Mouse (Mus musculus): ENCODE measurements around the gene Chd8. TPM values are rescaled to one million over a fixed set of nuclear protein-coding genes. Genes with fewer than 3 reads are reported as not detected.
A peak's percentile ranks its signal among the peaks of the same experiment; 100 is the strongest.

Gene Chd8
- polyA plus RNA-seq, 1 experiment from 2014 or later: 27.5 TPM

- Histone ChIP-seq H3K27ac (ENCODE audit: low read length) (no peak overlapping the region), H3K9ac (replicated peaks; ENCODE audit: low read length) (no peak overlapping the region), H3K9me3 (ENCODE audit: low read length) (no peaks in the 10 kb centered on the region), H3K27me3 (ENCODE audit: insufficient read depth, low read length) (no peaks in the 10 kb centered on the region), H3K4me1 (ENCODE audit: insufficient read depth, low read length) (peaks cover 13% of the 10 kb centered on the region), H3K4me3 (ENCODE audit: low read length) (no peak overlapping the region), H3K4me2 (replicated peaks; ENCODE audit: low read depth, low read length) (no peak overlapping the region), H3K36me3 (ENCODE audit: insufficient read depth, low read length) (0 out of 2 replicates have a peak, but pooled peaks cover 5% of the 10 kb centered on the region)
- ATAC-seq (ENCODE audit: low FRiP score, low TSS enrichment): no peak
- WGBS: 95% methylated on average over 4 of the region's 4 CpGs
Observed at GRCm38 (mm10) chr14:52277210-52277609, 19.6 kb upstream of the Chd8 start.

- ATAC-seq (ENCODE audit: low FRiP score, low TSS enrichment): no peak
- no peaks in the 10 kb centered on the region for H3K4me1 ChIP-seq (ENCODE audit: insufficient read depth, low read length)
- H3K27ac ChIP-seq (ENCODE audit: low read length): no peak overlapping the region
- H3K4me3 ChIP-seq (ENCODE audit: low read length): no peak overlapping the region
- H3K9ac ChIP-seq (replicated peaks; ENCODE audit: low read length): no peak overlapping the region
- H3K36me3 ChIP-seq (ENCODE audit: insufficient read depth, low read length): 0 out of 2 replicates have a peak, but pooled peaks cover 5% of the 10 kb centered on the region
- H3K27me3 ChIP-seq (ENCODE audit: insufficient read depth, low read length): no peaks in the 10 kb centered on the region
- 65% methylated on average over 3 of the region's 3 CpGs for WGBS
- H3K9me3 ChIP-seq (ENCODE audit: low read length): no peaks in the 10 kb centered on the region
- no peak overlapping the region for H3K4me2 ChIP-seq (replicated peaks; ENCODE audit: low read depth, low read length)
Observed at GRCm38 (mm10) chr14:52272781-52273180, 15.2 kb upstream of the Chd8 start.

- Histone ChIP-seq H3K4me1 (ENCODE audit: insufficient read depth, low read length) (peaks cover 17% of the 10 kb centered on the region), H3K27ac (ENCODE audit: low read length) (peak overlapping the region; percentile 94), H3K9me3 (ENCODE audit: low read length) (no peaks in the 10 kb centered on the region), H3K4me2 (replicated peaks; ENCODE audit: low read depth, low read length) (peak overlapping the region; percentile 66), H3K36me3 (ENCODE audit: insufficient read depth, low read length) (0 out of 2 replicates have a peak, but pooled peaks cover 3% of the 10 kb centered on the region), H3K9ac (replicated peaks; ENCODE audit: low read length) (peak overlapping the region; percentile 90), H3K27me3 (ENCODE audit: insufficient read depth, low read length) (no peaks in the 10 kb centered on the region), H3K4me3 (ENCODE audit: low read length) (peak overlapping the region; percentile 81)
- ATAC-seq (ENCODE audit: low FRiP score, low TSS enrichment): no peak
- 6% methylated on average over 18 of the region's 18 CpGs for WGBS
Observed at GRCm38 (mm10) chr14:52256311-52257175, 1.0 kb downstream of the Chd8 start.

GRCm38 (mm10) chr14:52246129-52246528 is 11.5 kb downstream of the Chd8 start:
- WGBS: 77% methylated on average over 4 of the region's 4 CpGs
- H3K27me3 ChIP-seq (ENCODE audit: insufficient read depth, low read length): no peaks in the 10 kb centered on the region
- H3K4me1 ChIP-seq (ENCODE audit: insufficient read depth, low read length): peaks cover 22% of the 10 kb centered on the region
- no peak overlapping the region for H3K9ac ChIP-seq (replicated peaks; ENCODE audit: low read length)
- no peak overlapping the region for H3K4me3 ChIP-seq (ENCODE audit: low read length)
- H3K36me3 ChIP-seq (ENCODE audit: insufficient read depth, low read length): no peaks in the 10 kb centered on the region
- H3K27ac ChIP-seq (ENCODE audit: low read length): no peak overlapping the region
- H3K9me3 ChIP-seq (ENCODE audit: low read length): no peaks in the 10 kb centered on the region
- ATAC-seq (ENCODE audit: low FRiP score, low TSS enrichment): no peak
- H3K4me2 ChIP-seq (replicated peaks; ENCODE audit: low read depth, low read length): no peak overlapping the region

GRCm38 (mm10) chr14:52244690-52245042 is 12.9 kb downstream of the Chd8 start:
- no peak; the same call in 1 of the 2 replicates for ATAC-seq (ENCODE audit: low FRiP score, low TSS enrichment)
- peak overlapping the region; percentile 73 for H3K9ac ChIP-seq (replicated peaks; ENCODE audit: low read length)
- H3K4me3 ChIP-seq (ENCODE audit: low read length): peak overlapping the region; percentile 64
- no peaks in the 10 kb centered on the region for H3K9me3 ChIP-seq (ENCODE audit: low read length)
- no peaks in the 10 kb centered on the region for H3K27me3 ChIP-seq (ENCODE audit: insufficient read depth, low read length)
- peaks cover 22% of the 10 kb centered on the region for H3K4me1 ChIP-seq (ENCODE audit: insufficient read depth, low read length)
- no peaks in the 10 kb centered on the region for H3K36me3 ChIP-seq (ENCODE audit: insufficient read depth, low read length)
- peak overlapping the region; percentile 67 for H3K4me2 ChIP-seq (replicated peaks; ENCODE audit: low read depth, low read length)
- 8% methylated on average over 7 of the region's 7 CpGs for WGBS
- peak overlapping the region; percentile 27 for H3K27ac ChIP-seq (ENCODE audit: low read length)

GRCm38 (mm10) chr14:52244041-52244689 is 13.4 kb downstream of the Chd8 start:
- peaks cover 22% of the 10 kb centered on the region for H3K4me1 ChIP-seq (ENCODE audit: insufficient read depth, low read length)
- peak overlapping the region; percentile 73 for H3K27ac ChIP-seq (ENCODE audit: low read length)
- under 1% methylated on average over 32 of the region's 32 CpGs for WGBS
- H3K36me3 ChIP-seq (ENCODE audit: insufficient read depth, low read length): no peaks in the 10 kb centered on the region
- H3K4me3 ChIP-seq (ENCODE audit: low read length): peak overlapping the region; percentile 64
- no peaks in the 10 kb centered on the region for H3K27me3 ChIP-seq (ENCODE audit: insufficient read depth, low read length)
- ATAC-seq (ENCODE audit: low FRiP score, low TSS enrichment): peak; percentile 99
- no peaks in the 10 kb centered on the region for H3K9me3 ChIP-seq (ENCODE audit: low read length)
- peak overlapping the region; percentile 76 for H3K9ac ChIP-seq (replicated peaks; ENCODE audit: low read length)
- H3K4me2 ChIP-seq (replicated peaks; ENCODE audit: low read depth, low read length): peak overlapping the region; percentile 67

GRCm38 (mm10) chr14:52236216-52236615 is 21.4 kb downstream of the Chd8 start:
- H3K9ac ChIP-seq (replicated peaks; ENCODE audit: low read length): no peak overlapping the region
- peaks cover 52% of the 10 kb centered on the region for H3K36me3 ChIP-seq (ENCODE audit: insufficient read depth, low read length)
- no peaks in the 10 kb centered on the region for H3K9me3 ChIP-seq (ENCODE audit: low read length)
- no peak overlapping the region for H3K27ac ChIP-seq (ENCODE audit: low read length)
- no peak overlapping the region for H3K4me2 ChIP-seq (replicated peaks; ENCODE audit: low read depth, low read length)
- no peak for ATAC-seq (ENCODE audit: low FRiP score, low TSS enrichment)
- H3K27me3 ChIP-seq (ENCODE audit: insufficient read depth, low read length): no peaks in the 10 kb centered on the region
- H3K4me1 ChIP-seq (ENCODE audit: insufficient read depth, low read length): no peaks in the 10 kb centered on the region
- 97% methylated on average over 1 of the region's 1 CpGs for WGBS
- H3K4me3 ChIP-seq (ENCODE audit: low read length): no peak overlapping the region

GRCm38 (mm10) chr14:52235165-52235564 is 22.4 kb downstream of the Chd8 start:
- H3K36me3 ChIP-seq (ENCODE audit: insufficient read depth, low read length): peaks cover 62% of the 10 kb centered on the region
- WGBS: 90% methylated on average over 7 of the region's 7 CpGs

GRCm38 (mm10) chr14:52232249-52232648 is 25.3 kb downstream of the Chd8 start:
- no peaks in the 10 kb centered on the region for H3K27me3 ChIP-seq (ENCODE audit: insufficient read depth, low read length)
- no peak overlapping the region for H3K4me2 ChIP-seq (replicated peaks; ENCODE audit: low read depth, low read length)
- H3K36me3 ChIP-seq (ENCODE audit: insufficient read depth, low read length): peaks cover 76% of the 10 kb centered on the region
- H3K9ac ChIP-seq (replicated peaks; ENCODE audit: low read length): no peak overlapping the region
- no peak overlapping the region for H3K4me3 ChIP-seq (ENCODE audit: low read length)
- no peak overlapping the region for H3K27ac ChIP-seq (ENCODE audit: low read length)
- 93% methylated on average over 6 of the region's 6 CpGs for WGBS
- no peaks in the 10 kb centered on the region for H3K9me3 ChIP-seq (ENCODE audit: low read length)
- no peaks in the 10 kb centered on the region for H3K4me1 ChIP-seq (ENCODE audit: insufficient read depth, low read length)
- ATAC-seq (ENCODE audit: low FRiP score, low TSS enrichment): no peak

More at GRCm38 (mm10) chr14:52235165-52235564, 22.4 kb downstream of the Chd8 start:
- no peak overlapping the region for H3K9ac ChIP-seq (replicated peaks; ENCODE audit: low read length)
- no peak overlapping the region for H3K4me2 ChIP-seq (replicated peaks; ENCODE audit: low read depth, low read length)
- no peak overlapping the region for H3K4me3 ChIP-seq (ENCODE audit: low read length)
- H3K9me3 ChIP-seq (ENCODE audit: low read length): no peaks in the 10 kb centered on the region
- no peak for ATAC-seq (ENCODE audit: low FRiP score, low TSS enrichment)
- H3K27me3 ChIP-seq (ENCODE audit: insufficient read depth, low read length): no peaks in the 10 kb centered on the region
- H3K4me1 ChIP-seq (ENCODE audit: insufficient read depth, low read length): no peaks in the 10 kb centered on the region
- H3K27ac ChIP-seq (ENCODE audit: low read length): no peak overlapping the region

GRCm38 (mm10) chr14:52225972-52226371 is 31.6 kb downstream of the Chd8 start:
- Histone ChIP-seq H3K27me3 (ENCODE audit: insufficient read depth, low read length) (no peaks in the 10 kb centered on the region), H3K9me3 (ENCODE audit: low read length) (no peaks in the 10 kb centered on the region), H3K4me3 (ENCODE audit: low read length) (no peak overlapping the region), H3K36me3 (ENCODE audit: insufficient read depth, low read length) (peaks cover 73% of the 10 kb centered on the region), H3K4me2 (replicated peaks; ENCODE audit: low read depth, low read length) (no peak overlapping the region), H3K4me1 (ENCODE audit: insufficient read depth, low read length) (no peaks in the 10 kb centered on the region), H3K9ac (replicated peaks; ENCODE audit: low read length) (no peak overlapping the region), H3K27ac (ENCODE audit: low read length) (no peak overlapping the region)
- WGBS: 89% methylated on average over 2 of the region's 2 CpGs
- no peak for ATAC-seq (ENCODE audit: low FRiP score, low TSS enrichment)
